Mouse (Mus musculus) MEL (cell line): ENCODE results near the gene Akip1. TPM values are rescaled to one million over a fixed set of nuclear protein-coding genes. Genes with fewer than 3 reads are reported as not detected.

Experiments used
- DNase-seq: peaks from one replicate; pipeline ENCODE4 v3.0.0; 2011; ENCODE audit warnings: low read depth, low spot score
- H3K27ac ChIP-seq: 2 replicates; pipeline ENCODE4 v1.5.1; 2012; ENCODE audit warnings: low read depth, mild to moderate bottlenecking, control low read depth, low read length, moderate library complexity; ENCODE audit not compliant: control insufficient read depth
- H3K27me3 ChIP-seq, 2 experiments: fragments of 150-350 bp in 1 of 2; sonication (generic) in 1 of 2; 2 replicates each; pipeline ENCODE4 v1.6.1; 2012; ENCODE audit warnings: low read length in 2 of 2, mild to moderate bottlenecking in 2 of 2, improper control_type of control experiment in 1 of 2, moderate library complexity in 1 of 2; ENCODE audit not compliant: insufficient read depth in 2 of 2, control insufficient read depth in 1 of 2
- H3K36me3 ChIP-seq, 2 experiments: 2 replicates each; pipeline ENCODE4 v1.6.1; 2012 to 2014; ENCODE audit warnings: low read length in 2 of 2, improper control_type of control experiment in 1 of 2, inconsistent platforms in 1 of 2, mild to moderate bottlenecking in 1 of 2; ENCODE audit not compliant: insufficient read depth in 2 of 2, control insufficient read depth in 1 of 2
- H3K4me1 ChIP-seq, 2 experiments: fragments of 150-350 bp in 1 of 2; sonication (generic) in 1 of 2; 2 replicates each; pipeline ENCODE4 v1.6.1; 2012; ENCODE audit warnings: low read length in 2 of 2, improper control_type of control experiment in 1 of 2, mild to moderate bottlenecking in 1 of 2; ENCODE audit not compliant: insufficient read depth in 2 of 2, control insufficient read depth in 1 of 2
- H3K4me3 ChIP-seq, 2 experiments: fragments of 150-350 bp in 1 of 2; sonication (generic) in 1 of 2; 2 replicates each; pipeline ENCODE4 v1.5.1; 2012; ENCODE audit warnings: low read depth in 2 of 2, low read length in 2 of 2, mild to moderate bottlenecking in 2 of 2, moderate library complexity in 2 of 2, control low read depth in 1 of 2, improper control_type of control experiment in 1 of 2; ENCODE audit not compliant: control insufficient read depth in 1 of 2, insufficient read depth in 1 of 2
- H3K79me2 ChIP-seq: 2 replicates; pipeline ENCODE4 v1.6.1; 2012; ENCODE audit warnings: mild to moderate bottlenecking, low read length, moderate library complexity; ENCODE audit not compliant: control insufficient read depth, poor library complexity, insufficient read depth
- H3K9ac ChIP-seq: 2 replicates; pipeline ENCODE4 v1.6.1; 2012; ENCODE audit warnings: low read depth, mild to moderate bottlenecking, control low read depth, low read length, moderate library complexity; ENCODE audit not compliant: control insufficient read depth, poor library complexity, severe bottlenecking
- H3K9me3 ChIP-seq: fragments of 150-350 bp; sonication (generic); replicated peaks from 2 replicates; pipeline ENCODE4 v1.6.1; 2012; ENCODE audit warnings: mild to moderate bottlenecking, low read length, improper control_type of control experiment, moderate library complexity; ENCODE audit not compliant: insufficient read depth
- BHLHE40 ChIP-seq: IDR thresholded peaks from 2 replicates; pipeline ENCODE4 v1.6.1; 2012; ENCODE audit warnings: low read depth, mild to moderate bottlenecking, inconsistent platforms, low read length, improper control_type of control experiment, borderline replicate concordance
- CHD1 ChIP-seq: IDR thresholded peaks from 2 replicates; pipeline ENCODE4 v1.6.1; 2012; ENCODE audit warnings: low read depth, mild to moderate bottlenecking, inconsistent platforms, low read length, improper control_type of control experiment
- CTCF ChIP-seq, 3 experiments: IDR thresholded peaks in 2 of 3; conservative IDR thresholded peaks in 1 of 3; 2 replicates each; pipeline ENCODE4 v1.5.1; 2011 to 2012; ENCODE audit warnings: low read length in 3 of 3, low read depth in 2 of 3, mild to moderate bottlenecking in 2 of 3, improper control_type of control experiment in 1 of 3, inconsistent platforms in 1 of 3, mixed read lengths in 1 of 3, moderate library complexity in 1 of 3; ENCODE audit not compliant: control insufficient read depth in 1 of 3, insufficient read depth in 1 of 3, poor library complexity in 1 of 3, severe bottlenecking in 1 of 3
- E2F4 ChIP-seq: IDR thresholded peaks from 2 replicates; pipeline ENCODE4 v1.6.1; 2011; ENCODE audit warnings: low read depth, low read length, improper control_type of control experiment, borderline replicate concordance
- ELF1 ChIP-seq: IDR thresholded peaks from 2 replicates; pipeline ENCODE4 v1.6.1; 2014; ENCODE audit warnings: low read depth, mild to moderate bottlenecking, inconsistent platforms, low read length, improper control_type of control experiment, moderate library complexity
- EP300 ChIP-seq, 2 experiments: IDR thresholded peaks; 2 replicates each; pipeline ENCODE4 v1.6.1; 2011; ENCODE audit warnings: improper control_type of control experiment in 2 of 2, low read length in 2 of 2, low read depth in 1 of 2, mild to moderate bottlenecking in 1 of 2
- GABPA ChIP-seq: IDR thresholded peaks from 2 replicates; pipeline ENCODE4 v1.6.1; 2012; ENCODE audit warnings: low read depth, mild to moderate bottlenecking, inconsistent platforms, low read length, improper control_type of control experiment, moderate library complexity
- GATA1 ChIP-seq: IDR thresholded peaks from 2 replicates; pipeline ENCODE4 v1.6.1; 2011; ENCODE audit warnings: low read depth, low read length, improper control_type of control experiment
- HCFC1 ChIP-seq: IDR thresholded peaks from 2 replicates; pipeline ENCODE4 v1.6.1; 2012; ENCODE audit warnings: low read depth, mild to moderate bottlenecking, inconsistent platforms, low read length, improper control_type of control experiment, moderate library complexity
- KAT2A ChIP-seq: conservative IDR thresholded peaks from 2 replicates; pipeline ENCODE4 v1.6.1; 2012; ENCODE audit warnings: low read depth, low read length, improper control_type of control experiment, inconsistent platforms
- MAX ChIP-seq: IDR thresholded peaks from 2 replicates; pipeline ENCODE4 v1.6.1; 2011; ENCODE audit warnings: low read length, improper control_type of control experiment
- MAZ ChIP-seq: IDR thresholded peaks from 2 replicates; pipeline ENCODE4 v1.6.1; 2012; ENCODE audit warnings: low read depth, mild to moderate bottlenecking, inconsistent platforms, low read length, improper control_type of control experiment
- MEF2A ChIP-seq: IDR thresholded peaks from 2 replicates; pipeline ENCODE4 v1.6.1; 2014; ENCODE audit warnings: low read depth, mild to moderate bottlenecking, inconsistent platforms, low read length, improper control_type of control experiment; ENCODE audit not compliant: poor library complexity, insufficient replicate concordance, severe bottlenecking; ENCODE audit errors: extremely low read depth
- MYB ChIP-seq: IDR thresholded peaks from 2 replicates; pipeline ENCODE4 v1.6.1; 2011; ENCODE audit warnings: mild to moderate bottlenecking, low read depth, low read length, improper control_type of control experiment
- NELFE ChIP-seq: IDR thresholded peaks from 2 replicates; pipeline ENCODE4 v1.6.1; 2011; ENCODE audit warnings: low read depth, low read length, improper control_type of control experiment
- RAD21 ChIP-seq: IDR thresholded peaks from 2 replicates; pipeline ENCODE4 v1.6.1; 2011; ENCODE audit warnings: mild to moderate bottlenecking, low read depth, low read length, improper control_type of control experiment
- RCOR1 ChIP-seq: IDR thresholded peaks from 2 replicates; pipeline ENCODE4 v1.6.1; 2012; ENCODE audit warnings: low read depth, mild to moderate bottlenecking, inconsistent platforms, low read length, improper control_type of control experiment
- SMC3 ChIP-seq: IDR thresholded peaks from 2 replicates; pipeline ENCODE4 v1.6.1; 2011; ENCODE audit warnings: low read depth, low read length, improper control_type of control experiment
- TCF12 ChIP-seq: IDR thresholded peaks from 2 replicates; pipeline ENCODE4 v1.6.1; 2014; ENCODE audit warnings: low read depth, mild to moderate bottlenecking, inconsistent platforms, low read length, improper control_type of control experiment, moderate library complexity
- UBTF ChIP-seq: IDR thresholded peaks from 2 replicates; pipeline ENCODE4 v1.6.1; 2012; ENCODE audit warnings: low read depth, mild to moderate bottlenecking, inconsistent platforms, low read length, improper control_type of control experiment, moderate library complexity, borderline replicate concordance; ENCODE audit not compliant: insufficient read depth
- USF1 ChIP-seq: IDR thresholded peaks from 2 replicates; pipeline ENCODE4 v1.6.1; 2014; ENCODE audit warnings: low read depth, mild to moderate bottlenecking, inconsistent platforms, low read length, improper control_type of control experiment, moderate library complexity
- ZMIZ1 ChIP-seq: IDR thresholded peaks from 2 replicates; pipeline ENCODE4 v1.6.1; 2012; ENCODE audit warnings: low read depth, mild to moderate bottlenecking, inconsistent platforms, low read length, improper control_type of control experiment, moderate library complexity
- polyA plus RNA-seq, 2 experiments: library from polyadenylated mRNA; stranded (reverse) in 1 of 2; unstranded in 1 of 2; fragments of >175 nt in 1 of 2; fragments of >200 nt in 1 of 2; gene quantifications; 2 replicates each; pipeline versions ENCODE4 v1.2.1 to v1.2.4; 2012; ENCODE audit warnings: low replicate concordance in 2 of 2, low read depth in 1 of 2; ENCODE audit not compliant: insufficient read length in 2 of 2, insufficient read depth in 1 of 2, missing spikeins in 1 of 2
- total RNA-seq: library from RNA; depleted of rRNA; stranded (reverse); fragments of 300-350 nt; gene quantifications from 2 replicates; pipeline ENCODE4 v1.2.3, GENCODE M21; 2012

The Akip1 gene
- total and polyA plus RNA-seq, 3 experiments: 29.0 to 34.0 TPM; not detected in 1

- TF ChIP-seq EP300 (IDR thresholded peaks at IDR 0.05; ENCODE audit: low read depth in 1 of 2, low read length in 2 of 2) (no peak), HCFC1 (no peak)
- TF ChIP-seq, all 39 proteins: peak for 0
These were observed 44.3 kb downstream of the Akip1 start (continued) for GRCm38 (mm10) chr7:109747747-109748146.

DNA sequence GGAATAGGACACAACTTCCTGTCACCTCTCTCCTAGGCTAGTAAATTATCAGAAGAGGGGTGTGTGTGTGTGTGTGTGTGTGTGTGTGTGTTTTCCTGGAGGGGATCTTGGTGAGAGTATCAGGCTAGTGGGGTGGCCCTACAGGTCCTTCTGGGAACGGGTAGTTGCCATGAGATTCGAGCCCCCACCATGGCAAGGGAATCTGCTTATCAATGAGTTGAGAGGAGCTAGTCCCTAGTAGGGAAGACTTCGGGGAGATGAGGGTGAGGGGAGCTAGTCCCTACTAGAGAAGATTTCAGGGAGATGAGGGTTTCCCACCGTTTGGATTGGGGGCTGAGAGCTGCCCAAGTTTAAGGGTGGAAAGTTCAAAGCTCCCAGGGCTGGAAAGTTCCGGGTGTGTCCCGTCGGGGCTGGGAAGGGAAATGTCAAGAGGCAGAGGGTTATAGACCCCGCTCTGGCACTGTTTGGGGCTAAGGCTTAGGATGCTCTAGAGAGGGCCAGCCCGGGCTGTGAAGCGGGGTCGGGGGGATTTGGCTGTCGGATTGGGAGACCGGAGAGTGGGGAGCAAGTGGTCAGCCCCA, 48.0 kb downstream of the Akip1 start:
- Histone ChIP-seq H3K27ac (peak overlapping the region; percentile 18; the same call in 1 of the 2 replicates), H3K9me3 (no peaks in the 10 kb centered on the region), H3K27me3 (no peaks in the 10 kb centered on the region), H3K4me3 (peak overlapping the region; percentile 89), H3K79me2 (peaks cover 11% of the 10 kb centered on the region), H3K4me1 (peaks cover 8% of the 10 kb centered on the region in 2 experiments; a peak in 3 of 4 replicates), H3K9ac (peak overlapping the region; percentile 98), H3K36me3 (peaks cover 1 to 15% of the 10 kb centered on the region in 2 experiments; a peak in 3 of 4 replicates)
- DNase-seq: peak; percentile 50
- TF ChIP-seq USF1 (no peak), BHLHE40 (no peak), GATA1 (no peak), MEF2A (no peak), E2F4 (no peak), KAT2A (no peak), UBTF (no peak), SMC3 (no peak), NELFE (no peak), MAZ (no peak), RCOR1 (no peak), GABPA (no peak), ELF1 (no peak), CHD1 (no peak), TCF12 (no peak), RAD21 (no peak), MAX (no peak), ZMIZ1 (no peak), MYB (no peak), CTCF (IDR thresholded peaks at IDR 0.05 in 2 of 3, conservative IDR thresholded peaks at IDR 0.05 in 1 of 3; ENCODE audit: control insufficient read depth in 1 of 3, insufficient read depth in 1 of 3, low read depth in 2 of 3, low read length in 3 of 3, poor library complexity in 1 of 3, severe bottlenecking in 1 of 3) (no peak)
